Mouse (Mus musculus) right cerebral cortex, postnatal 36 days (tissue): ENCODE results near the gene Scgb1b12.
"Not testable (repeated sequence)": the region's sequence is repeated elsewhere in the genome, so short reads cannot be mapped to it uniquely, and the experiment has no call there.

ENCODE experiments used
- DNase-seq, 2 experiments: peaks; one replicate each; pipeline ENCODE4 v3.0.0; 2022; ENCODE audit warnings: low spot score in 2 of 2, mixed read lengths in 1 of 2

The Scgb1b12 gene

GRCm38 (mm10) chr7:32333882-32334281 lies at the start of gene Scgb1b12:
TSS of gene Scgb1b12 (plus strand) at chr7:32334182.
- not testable (repeated sequence) for DNase-seq

GRCm38 (mm10) chr7:32327145-32327544 lies 6.8 kb upstream of the Scgb1b12 start, which contains the start of gene Scgb2b12:
TSS of gene Scgb2b12 (minus strand) at chr7:32327245.
- not testable (repeated sequence) for DNase-seq
